Mouse (Mus musculus) right cerebral cortex, postnatal 25 days (tissue): ENCODE results near the gene Cops7a.

Experiments used
- DNase-seq: peaks from one replicate; pipeline ENCODE4 v3.0.0; 2022

The Cops7a gene

GRCm38 (mm10) chr6:124958127-124958526, 7.2 kb downstream of the Cops7a start:
- DNase-seq = no peak

- DNase-seq = no peak
Measured at GRCm38 (mm10) chr6:124955212-124955611, 10.1 kb downstream of the Cops7a start.

GRCm38 (mm10) chr6:124953991-124954715, 11.2 kb downstream of the Cops7a start:
- DNase-seq = no peak

GRCm38 (mm10) chr6:124943526-124943925, 21.8 kb downstream of the Cops7a start:
- no peak for DNase-seq

GRCm38 (mm10) chr6:124941679-124942078, 23.7 kb downstream of the Cops7a start:
- no peak for DNase-seq

GRCm38 (mm10) chr6:124938554-124938953, 26.8 kb downstream of the Cops7a start:
- no peak for DNase-seq

GRCm38 (mm10) chr6:124937493-124937892, 27.8 kb downstream of the Cops7a start:
- no peak for DNase-seq

GRCm38 (mm10) chr6:124936681-124937080, 28.7 kb downstream of the Cops7a start:
- no peak for DNase-seq

GRCm38 (mm10) chr6:124934670-124935069, 30.7 kb downstream of the Cops7a start:
- no peak for DNase-seq

GRCm38 (mm10) chr6:124933127-124933526, 32.2 kb downstream of the Cops7a start:
- no peak for DNase-seq

- DNase-seq = no peak
Measured at GRCm38 (mm10) chr6:124932314-124932695, 33.0 kb downstream of the Cops7a start.

GRCm38 (mm10) chr6:124931525-124932313, 33.6 kb downstream of the Cops7a start:
- DNase-seq = peak; percentile 58

GRCm38 (mm10) chr6:124930754-124931524, 34.4 kb downstream of the Cops7a start, which contains the start of gene Mlf2:
Mlf2 (plus strand) TSS chr6:124931386.
- peak; percentile 99 for DNase-seq

- no peak for DNase-seq
Measured at GRCm38 (mm10) chr6:124930231-124930630, 35.1 kb downstream of the Cops7a start.

GRCm38 (mm10) chr6:124925941-124926340, 39.4 kb downstream of the Cops7a start:
- DNase-seq = no peak

- no peak for DNase-seq
Measured at GRCm38 (mm10) chr6:124925173-124925793, 40.1 kb downstream of the Cops7a start.

- DNase-seq = no peak
Measured at GRCm38 (mm10) chr6:124921539-124921938, 43.8 kb downstream of the Cops7a start.

GRCm38 (mm10) chr6:124920318-124921085, 44.8 kb downstream of the Cops7a start:
- no peak for DNase-seq

- peak; percentile 88 for DNase-seq
Measured at GRCm38 (mm10) chr6:124919695-124920317, 45.5 kb downstream of the Cops7a start, which contains the start of gene Ptms. Ptms (minus strand) TSS chr6:124920103.

- no peak for DNase-seq
Measured at GRCm38 (mm10) chr6:124918890-124919627, 46.3 kb downstream of the Cops7a start.

- DNase-seq = no peak
Measured at GRCm38 (mm10) chr6:124918331-124918690, 47.0 kb downstream of the Cops7a start.
